21 mouse cellular contexts compared by ENCODE assay signal in the genomic region with DNA sequence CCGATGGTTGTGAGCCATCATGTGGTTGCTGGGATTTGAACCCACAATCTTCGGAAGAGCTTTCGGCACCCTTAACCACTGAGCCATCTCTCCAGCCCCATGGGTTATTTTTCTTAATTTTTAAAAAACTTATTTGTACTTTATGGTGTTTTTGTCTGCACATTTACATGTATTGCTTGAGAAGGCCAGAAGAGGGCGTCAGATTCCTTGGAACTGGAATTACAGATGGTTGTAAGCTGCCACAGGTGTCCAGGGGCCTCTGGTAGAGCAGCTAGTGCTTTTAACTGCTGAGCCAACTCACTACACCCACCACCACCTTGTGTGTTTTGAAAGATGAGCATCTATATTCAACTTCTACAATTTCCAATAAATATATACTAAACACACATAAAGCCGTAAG.
A peak's percentile ranks its signal among the peaks of the same experiment; 100 is the strongest.
DNase-seq lines count a peak whose midpoint lies in the region; ATAC-seq and TF ChIP-seq lines count a peak whose summit lies in the region.
"Had no signal": no experiment of that assay in that cellular context is flagged by ENCODE, and none has a peak within 500 bp of the region (broad histone marks: within the 10 kb centered on the region; RNA-seq: fewer than 3 reads in every experiment).

No protein-coding gene starts in this region.

- no peak overlapping the region for H3K9ac ChIP-seq in kidney, postnatal 0 days (ENCODE audit: low read depth, low read length)
- H3K9ac ChIP-seq in forebrain, embryonic 14.5 days (ENCODE audit: low read length): no peak overlapping the region
- H3K9ac ChIP-seq: forebrain, postnatal 0 days; liver, embryonic 12.5 days; midbrain, embryonic 12.5 days; neural tube, embryonic 15.5 days had no signal

- no peaks in the 10 kb centered on the region for H3K27me3 ChIP-seq in kidney, postnatal 0 days (ENCODE audit: insufficient read depth, low read length)
- no peaks in the 10 kb centered on the region for H3K27me3 ChIP-seq in forebrain, embryonic 14.5 days (replicated peaks; ENCODE audit: control insufficient read depth, insufficient read depth, low read length)
- H3K27me3 ChIP-seq: liver, embryonic 12.5 days; midbrain, embryonic 12.5 days; neural tube, embryonic 15.5 days had no signal

- H3K27ac ChIP-seq in kidney, postnatal 0 days: no peak overlapping the region
- no peak overlapping the region for H3K27ac ChIP-seq in forebrain, embryonic 14.5 days (ENCODE audit: low read depth, low read length)
- H3K27ac ChIP-seq: heart, embryonic 10.5 days; hindbrain, postnatal 0 days; liver, embryonic 12.5 days; midbrain, embryonic 12.5 days; neural tube, embryonic 15.5 days had no signal

- no peaks in the 10 kb centered on the region for H3K36me3 ChIP-seq in kidney, postnatal 0 days (ENCODE audit: insufficient read depth, low read length)
- no peaks in the 10 kb centered on the region for H3K36me3 ChIP-seq in forebrain, embryonic 14.5 days (ENCODE audit: control insufficient read depth, insufficient read depth, low read length)
- H3K36me3 ChIP-seq: heart, embryonic 10.5 days; liver, embryonic 12.5 days; midbrain, embryonic 12.5 days; neural tube, embryonic 15.5 days had no signal

- no peak overlapping the region for H3K4me2 ChIP-seq in kidney, postnatal 0 days (ENCODE audit: low read length)
- no peak overlapping the region for H3K4me2 ChIP-seq in forebrain, embryonic 14.5 days (ENCODE audit: low read length)
- H3K4me2 ChIP-seq: liver, embryonic 12.5 days; midbrain, embryonic 12.5 days; neural tube, embryonic 15.5 days had no signal

- ATAC-seq in kidney, postnatal 0 days (replicated peaks; ENCODE audit: low FRiP score, low read depth): no peak
- no peak for ATAC-seq in forebrain, embryonic 14.5 days
- ATAC-seq: forebrain, postnatal 0 days; hindbrain, postnatal 0 days; liver, embryonic 12.5 days had no signal

- no peaks in the 10 kb centered on the region for H3K9me3 ChIP-seq in kidney, postnatal 0 days (replicated peaks; ENCODE audit: low read length)
- no peaks in the 10 kb centered on the region for H3K9me3 ChIP-seq in forebrain, embryonic 14.5 days (replicated peaks; ENCODE audit: control insufficient read depth, low read length)
- H3K9me3 ChIP-seq: heart, embryonic 10.5 days; liver, embryonic 12.5 days; midbrain, embryonic 12.5 days; neural tube, embryonic 15.5 days had no signal

- H3K4me1 ChIP-seq in kidney, postnatal 0 days (replicated peaks; ENCODE audit: insufficient read depth, low read length): peaks cover 4% of the 10 kb centered on the region; the same call in 1 of the 2 replicates
- H3K4me1 ChIP-seq in forebrain, embryonic 14.5 days (ENCODE audit: control insufficient read depth, insufficient read depth, low read length): no peaks in the 10 kb centered on the region
- H3K4me1 ChIP-seq: heart, embryonic 10.5 days; liver, embryonic 12.5 days; midbrain, embryonic 12.5 days; neural tube, embryonic 15.5 days had no signal

- no peak overlapping the region for H3K4me3 ChIP-seq in kidney, postnatal 0 days (replicated peaks; ENCODE audit: low read depth, low read length)
- H3K4me3 ChIP-seq in forebrain, embryonic 14.5 days (ENCODE audit: low read depth, low read length): no peak overlapping the region
- H3K4me3 ChIP-seq: erythroblast, embryonic 14.5 days; heart, embryonic 10.5 days; liver, embryonic 12.5 days; midbrain, embryonic 12.5 days; neural tube, embryonic 15.5 days had no signal

- intact Hi-C loops in left cerebral cortex, postnatal 36 days (cut with DNase I): no loop called here

- 79% methylated on average over 5 of the region's 5 CpGs for WGBS in kidney, postnatal 0 days
- WGBS in forebrain, embryonic 14.5 days: 75% methylated on average over 5 of the region's 5 CpGs

- peak; percentile 44 for TF ChIP-seq CTCF in kidney, postnatal 0 days (IDR thresholded peaks at IDR 0.05; ENCODE audit: low read depth)

- DNase-seq in kidney, postnatal 0 days (ENCODE audit: low spot score): no peak
- no peak for DNase-seq in kidney, adult 18-20 months
- DNase-seq in 416B (ENCODE audit: low read depth) (peak; percentile 71), ES-CJ7 (ENCODE audit: low read depth, low spot score) (peak; percentile 46)
- DNase-seq in c-Kit-positive CD71-negative TER-119-negative erythroid progenitor cells, embryonic 14.5 days (ENCODE audit: low read depth): peak; percentile 13
- no peak for DNase-seq in forebrain, embryonic 14.5 days (ENCODE audit: low spot score)
- no peak for DNase-seq in left cerebral cortex, postnatal 36 days (ENCODE audit: low spot score in 2 of 2)
- no peak for DNase-seq in spleen, postnatal 10 days (ENCODE audit: low spot score in 2 of 2)
- DNase-seq: cerebellum, adult 11-12 months; cerebellum, postnatal 36 days; forebrain, postnatal 0 days; heart, postnatal 14 days; retina, postnatal 1 day; spleen, adult 18-20 months; thymus, postnatal 25 days had no signal

Comparison
In these comparisons a context has a peak if more than half of its experiments do, and no peak if none do; other contexts are left out.
1. DNase-seq: peak in 416B (single experiment), ES-CJ7 (single experiment) and c-Kit-positive CD71-negative TER-119-negative erythroid progenitor cells, embryonic 14.5 days (single experiment); none in kidney, postnatal 0 days (single experiment), kidney, adult 18-20 months (single experiment), forebrain, embryonic 14.5 days (single experiment), left cerebral cortex, postnatal 36 days (0 of 2) and spleen, postnatal 10 days (0 of 2).